Mouse (Mus musculus) splenic B cell, adult 2 months (primary cell): ENCODE results near the gene Palm2.

Source experiments
- DNase-seq: peaks from one replicate; pipeline ENCODE4 v3.0.0-alpha.2; 2011; ENCODE audit warnings: low read depth, low spot score
- H3K27me3 ChIP-seq: 2 replicates; pipeline ENCODE4 v1.6.1; 2012; ENCODE audit warnings: mild to moderate bottlenecking, low read length, moderate library complexity, mixed read lengths; ENCODE audit not compliant: control insufficient read depth, poor library complexity, insufficient read depth, severe bottlenecking
- H3K36me3 ChIP-seq: 2 replicates; pipeline ENCODE4 v1.6.1; 2012; ENCODE audit warnings: mild to moderate bottlenecking, low read length, moderate library complexity, mixed read lengths; ENCODE audit not compliant: control insufficient read depth, poor library complexity, insufficient read depth, severe bottlenecking

Gene Palm2

GRCm38 (mm10) chr4:57606258-57606657 lies 172.2 kb downstream of the Palm2 start:
- no peaks in the 10 kb centered on the region for H3K36me3 ChIP-seq
- no peak for DNase-seq
- H3K27me3 ChIP-seq, result no peaks in the 10 kb centered on the region

GRCm38 (mm10) chr4:57607247-57607942 lies 173.3 kb downstream of the Palm2 start:
- peak; percentile 16 for DNase-seq
- H3K27me3 ChIP-seq, result no peaks in the 10 kb centered on the region
- no peaks in the 10 kb centered on the region for H3K36me3 ChIP-seq

- H3K36me3 ChIP-seq, result no peaks in the 10 kb centered on the region
- DNase-seq, result no peak
- no peaks in the 10 kb centered on the region for H3K27me3 ChIP-seq
Observed at GRCm38 (mm10) chr4:57611303-57612077, 177.4 kb downstream of the Palm2 start.

- Histone ChIP-seq H3K36me3 (no peaks in the 10 kb centered on the region), H3K27me3 (no peaks in the 10 kb centered on the region)
- DNase-seq, result no peak
Observed at GRCm38 (mm10) chr4:57612716-57613115, 178.7 kb downstream of the Palm2 start.

- DNase-seq, result no peak
- Histone ChIP-seq H3K36me3 (no peaks in the 10 kb centered on the region), H3K27me3 (no peaks in the 10 kb centered on the region)
Observed at GRCm38 (mm10) chr4:57614686-57615085, 180.6 kb downstream of the Palm2 start.

- Histone ChIP-seq H3K36me3 (no peaks in the 10 kb centered on the region), H3K27me3 (no peaks in the 10 kb centered on the region)
- DNase-seq, result no peak
Observed at GRCm38 (mm10) chr4:57618743-57619142, 184.7 kb downstream of the Palm2 start.

GRCm38 (mm10) chr4:57622816-57623215 lies 188.8 kb downstream of the Palm2 start:
- DNase-seq, result no peak
- Histone ChIP-seq H3K36me3 (no peaks in the 10 kb centered on the region), H3K27me3 (no peaks in the 10 kb centered on the region)

- Histone ChIP-seq H3K27me3 (no peaks in the 10 kb centered on the region), H3K36me3 (no peaks in the 10 kb centered on the region)
- DNase-seq, result no peak
Observed at GRCm38 (mm10) chr4:57624819-57625218, 190.8 kb downstream of the Palm2 start.

GRCm38 (mm10) chr4:57625306-57625705 lies 191.3 kb downstream of the Palm2 start:
- H3K36me3 ChIP-seq, result no peaks in the 10 kb centered on the region

GRCm38 (mm10) chr4:57625756-57626155 lies 191.7 kb downstream of the Palm2 start:
- no peak for DNase-seq
- no peaks in the 10 kb centered on the region for H3K36me3 ChIP-seq
- no peaks in the 10 kb centered on the region for H3K27me3 ChIP-seq

More at GRCm38 (mm10) chr4:57625306-57625705, 191.3 kb downstream of the Palm2 start:
- no peaks in the 10 kb centered on the region for H3K27me3 ChIP-seq
- DNase-seq, result no peak

GRCm38 (mm10) chr4:57626921-57627320 lies 192.9 kb downstream of the Palm2 start:
- Histone ChIP-seq H3K27me3 (no peaks in the 10 kb centered on the region), H3K36me3 (no peaks in the 10 kb centered on the region)
- no peak for DNase-seq

- Histone ChIP-seq H3K36me3 (no peaks in the 10 kb centered on the region), H3K27me3 (no peaks in the 10 kb centered on the region)
- no peak for DNase-seq
Observed at GRCm38 (mm10) chr4:57632386-57632785, 198.3 kb downstream of the Palm2 start.

- DNase-seq, result no peak
- Histone ChIP-seq H3K36me3 (no peaks in the 10 kb centered on the region), H3K27me3 (no peaks in the 10 kb centered on the region)
Observed at GRCm38 (mm10) chr4:57633052-57633451, 199.0 kb downstream of the Palm2 start.

- Histone ChIP-seq H3K27me3 (no peaks in the 10 kb centered on the region), H3K36me3 (no peaks in the 10 kb centered on the region)
- DNase-seq, result no peak
Observed at GRCm38 (mm10) chr4:57634956-57635355, 200.9 kb downstream of the Palm2 start.

- Histone ChIP-seq H3K36me3 (no peaks in the 10 kb centered on the region), H3K27me3 (no peaks in the 10 kb centered on the region)
- DNase-seq, result no peak
Observed at GRCm38 (mm10) chr4:57636782-57637482, 202.9 kb downstream of the Palm2 start.
